Mouse (Mus musculus) lung, postnatal 14 days (tissue): Measurements from ENCODE around the gene Wdr74.
A peak's percentile ranks its signal among the peaks of the same experiment; 100 is the strongest.

Experiments used
- DNase-seq: peaks from one replicate; pipeline ENCODE4 v3.0.0; 2021

Wdr74 gene

GRCm38 (mm10) chr19:8735389-8736159, at the start of gene Wdr74:
Gene Wdr74 (plus strand): TSS chr19:8735827.
- peak; percentile 92 for DNase-seq

GRCm38 (mm10) chr19:8691871-8692539, 43.6 kb upstream of the Wdr74 start:
- DNase-seq = no peak

GRCm38 (mm10) chr19:8692740-8693139, 42.9 kb upstream of the Wdr74 start:
- no peak for DNase-seq

GRCm38 (mm10) chr19:8695330-8695729, 40.3 kb upstream of the Wdr74 start:
- peak; percentile 78 for DNase-seq

GRCm38 (mm10) chr19:8699652-8700051, 36.0 kb upstream of the Wdr74 start:
- no peak for DNase-seq

GRCm38 (mm10) chr19:8702458-8702857, 33.2 kb upstream of the Wdr74 start:
- peak; percentile 74 for DNase-seq

GRCm38 (mm10) chr19:8703571-8703970, 32.1 kb upstream of the Wdr74 start:
- DNase-seq = no peak

- no peak for DNase-seq
Observed at GRCm38 (mm10) chr19:8705026-8705708, 30.5 kb upstream of the Wdr74 start.

- DNase-seq = no peak
Observed at GRCm38 (mm10) chr19:8706132-8706667, 29.4 kb upstream of the Wdr74 start.

- DNase-seq = no peak
Observed at GRCm38 (mm10) chr19:8706930-8707329, 28.7 kb upstream of the Wdr74 start.

GRCm38 (mm10) chr19:8708954-8709353, 26.7 kb upstream of the Wdr74 start:
- no peak for DNase-seq

GRCm38 (mm10) chr19:8710057-8710456, 25.6 kb upstream of the Wdr74 start:
- peak; percentile 56 for DNase-seq

GRCm38 (mm10) chr19:8711506-8711905, 24.1 kb upstream of the Wdr74 start:
- no peak for DNase-seq

- no peak for DNase-seq
Observed at GRCm38 (mm10) chr19:8711949-8712869, 23.4 kb upstream of the Wdr74 start.

GRCm38 (mm10) chr19:8712870-8713305, 22.7 kb upstream of the Wdr74 start:
- DNase-seq = peak; percentile 82

GRCm38 (mm10) chr19:8713306-8713996, 22.2 kb upstream of the Wdr74 start:
- peak; percentile 95 for DNase-seq

GRCm38 (mm10) chr19:8713997-8714652, 21.5 kb upstream of the Wdr74 start:
- no peak for DNase-seq

GRCm38 (mm10) chr19:8714653-8715481, 20.8 kb upstream of the Wdr74 start:
- peak; percentile 29 for DNase-seq

GRCm38 (mm10) chr19:8715868-8716766, 19.5 kb upstream of the Wdr74 start:
- DNase-seq = no peak
